Mouse (Mus musculus): Measurements from ENCODE around the gene Rab23. TPM values are rescaled to one million over a fixed set of nuclear protein-coding genes. Genes with fewer than 3 reads are reported as not detected.
"Not testable (repeated sequence)": the region's sequence is repeated elsewhere in the genome, so short reads cannot be mapped to it uniquely, and the experiment has no call there.

The Rab23 gene
- polyA plus RNA-seq, 1 experiment: 14.6 TPM

DNA sequence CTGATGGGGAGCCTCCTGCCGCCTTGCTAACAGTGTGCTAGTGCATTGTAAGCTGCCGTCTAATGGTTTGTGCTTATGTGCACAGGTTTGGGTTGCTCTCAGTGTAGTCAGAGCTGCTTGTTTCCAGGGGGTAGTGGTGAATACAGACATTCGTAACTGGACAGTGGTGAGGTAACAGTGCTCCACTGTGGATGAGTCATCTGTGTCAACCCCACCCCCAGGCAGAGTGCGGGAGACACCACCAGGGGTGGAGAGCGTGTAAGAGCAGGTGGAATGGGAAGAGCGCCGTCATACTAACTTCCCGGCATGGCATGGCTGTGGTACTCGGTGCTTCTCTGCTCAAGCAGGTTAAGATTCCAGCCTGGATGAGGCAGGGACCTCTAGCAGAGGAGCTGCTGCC is 13.4 kb downstream of the Rab23 start:
- DNase-seq (ENCODE audit: low spot score): no peak

DNA sequence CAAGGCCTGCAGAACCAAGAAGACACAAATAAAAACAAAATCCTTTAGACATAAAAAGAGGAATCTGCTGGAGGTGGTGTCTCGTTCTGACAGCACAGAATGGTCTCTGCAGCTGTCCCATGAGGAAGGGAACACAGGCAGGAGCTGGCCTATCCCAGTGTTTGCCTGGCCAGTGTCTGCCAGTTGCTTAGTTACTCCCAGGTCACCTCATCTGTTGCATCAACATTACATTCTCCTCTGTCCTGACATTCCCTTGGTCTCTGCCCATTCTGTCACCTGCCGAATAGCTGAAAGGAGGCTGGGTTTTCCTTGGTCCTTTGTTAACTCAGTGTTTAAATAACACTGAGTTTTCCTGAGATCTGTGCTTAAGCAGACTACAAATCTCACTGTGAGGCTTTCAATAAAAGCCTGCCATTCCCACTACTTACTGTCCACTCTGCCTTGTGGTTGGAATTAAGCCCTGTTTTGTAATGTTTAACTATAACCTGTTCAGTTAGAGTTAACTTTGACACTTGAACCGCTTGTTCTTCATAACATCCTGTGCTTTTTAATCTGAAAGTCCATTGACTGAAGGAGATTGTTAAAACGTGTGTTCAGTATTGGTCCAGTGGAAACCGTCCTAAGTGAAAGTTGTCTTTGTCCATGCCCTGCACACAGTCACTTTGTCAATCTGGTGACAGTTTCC is 14.5 kb downstream of the Rab23 start:
- no peak for DNase-seq (ENCODE audit: low spot score)

DNA sequence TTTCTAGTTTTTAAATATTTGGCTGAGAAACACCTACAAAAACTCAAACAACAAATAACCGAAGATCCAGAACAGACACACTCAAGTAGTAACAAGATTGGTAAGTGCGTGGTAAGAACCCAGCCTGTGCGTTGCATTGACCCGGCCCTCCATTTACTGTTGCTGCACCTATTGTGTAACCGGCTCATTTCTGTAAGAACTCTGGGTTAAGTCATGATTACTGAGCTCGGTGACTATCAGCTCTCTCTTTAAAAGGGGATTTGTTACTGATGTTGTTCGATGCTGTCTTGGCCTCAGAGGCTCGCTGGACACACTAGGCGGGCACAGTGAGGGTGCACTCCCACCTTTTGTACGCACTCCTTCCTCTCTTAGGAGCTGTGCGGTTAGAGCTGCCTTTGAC is 18.6 kb downstream of the Rab23 start:
- no peak for DNase-seq (ENCODE audit: low spot score)

DNA sequence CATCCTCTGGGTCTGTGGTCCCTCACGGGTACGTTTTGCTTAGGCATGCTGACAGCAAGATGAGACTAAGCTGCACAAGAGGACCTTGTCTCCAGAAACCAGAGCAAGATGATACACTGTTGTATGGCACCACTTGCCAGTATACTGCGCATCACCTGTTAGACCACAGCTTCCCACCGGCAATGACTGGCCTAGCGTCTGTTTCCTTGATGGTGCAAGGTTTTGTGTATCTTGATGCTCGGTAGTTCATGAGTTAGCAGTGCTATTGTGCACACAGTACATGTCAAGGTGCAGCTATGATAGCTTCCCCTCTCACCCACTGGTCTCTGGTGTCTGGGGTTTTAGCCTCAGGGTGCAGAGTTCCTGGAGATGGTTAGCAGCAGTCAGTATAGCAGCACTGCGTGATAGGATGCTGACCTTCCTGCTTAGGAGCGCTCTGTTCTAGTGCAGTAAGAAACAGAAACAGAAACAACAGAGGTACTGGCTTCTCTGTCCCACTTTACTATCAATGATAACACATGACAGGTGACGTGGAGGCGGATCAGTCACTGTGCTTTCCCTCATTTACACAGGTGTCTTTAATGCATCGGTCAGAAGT is 19.1 kb downstream of the Rab23 start:
- DNase-seq (ENCODE audit: low spot score): no peak

DNA sequence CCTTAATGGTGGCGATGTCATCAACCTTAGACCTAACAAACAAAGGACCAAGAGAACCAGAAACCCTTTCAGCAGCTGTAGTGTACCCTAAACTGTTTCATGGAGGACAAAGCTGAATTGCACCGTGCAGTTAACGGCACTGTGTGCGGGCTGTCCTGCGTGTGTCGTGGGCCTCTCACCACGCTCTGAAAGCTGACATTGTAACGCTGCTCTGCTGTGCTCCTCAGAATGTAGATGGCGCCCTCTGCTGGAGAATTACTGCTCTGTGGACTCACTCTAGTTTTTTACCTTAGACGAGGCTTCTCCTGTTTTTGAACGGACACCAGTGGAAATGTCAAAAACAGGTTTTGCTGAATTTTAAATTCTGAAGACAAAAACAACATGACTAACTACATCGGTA is 19.6 kb downstream of the Rab23 start:
- peak; percentile 45 for DNase-seq (ENCODE audit: low spot score)

DNA sequence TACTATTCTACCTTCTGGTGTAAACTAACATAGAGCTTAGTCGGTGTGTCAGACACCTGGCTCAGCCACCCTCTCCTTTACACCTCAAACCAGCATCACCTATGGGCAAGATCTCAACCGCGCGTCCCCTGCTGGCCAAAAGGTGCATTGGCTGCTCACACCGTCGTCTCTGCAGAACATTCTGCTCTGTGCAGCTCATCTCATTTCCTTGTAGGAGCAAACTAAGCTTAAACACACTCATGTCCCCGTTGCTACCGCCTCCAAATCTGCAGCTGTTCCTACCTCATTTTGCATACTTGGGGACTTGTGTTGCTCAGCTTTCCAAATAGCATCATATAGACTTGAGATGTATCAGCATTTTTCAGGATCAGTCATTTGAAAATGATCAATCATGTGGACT is 23.2 kb downstream of the Rab23 start:
- no peak for DNase-seq (ENCODE audit: low spot score)

DNA sequence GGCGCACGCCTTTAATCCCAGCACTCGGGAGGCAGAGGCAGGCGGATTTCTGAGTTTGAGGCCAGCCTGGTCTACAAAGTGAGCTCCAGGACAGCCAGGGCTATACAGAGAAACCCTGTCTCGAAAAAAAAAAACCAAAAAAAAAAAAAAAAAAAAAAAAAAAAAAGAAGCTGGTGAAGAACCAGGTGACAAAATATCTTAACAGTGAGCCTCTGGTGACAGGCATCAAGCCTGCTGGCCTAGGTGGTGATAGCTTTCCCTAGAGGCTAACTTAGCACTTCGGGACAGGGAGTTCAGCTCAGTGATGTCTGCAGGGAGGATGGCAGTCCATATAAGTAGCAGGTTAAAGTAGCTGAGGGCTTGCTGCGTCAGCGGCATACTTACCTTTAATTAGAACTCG is 25.1 kb downstream of the Rab23 start:
- not testable (repeated sequence) for DNase-seq (ENCODE audit: low spot score)

DNA sequence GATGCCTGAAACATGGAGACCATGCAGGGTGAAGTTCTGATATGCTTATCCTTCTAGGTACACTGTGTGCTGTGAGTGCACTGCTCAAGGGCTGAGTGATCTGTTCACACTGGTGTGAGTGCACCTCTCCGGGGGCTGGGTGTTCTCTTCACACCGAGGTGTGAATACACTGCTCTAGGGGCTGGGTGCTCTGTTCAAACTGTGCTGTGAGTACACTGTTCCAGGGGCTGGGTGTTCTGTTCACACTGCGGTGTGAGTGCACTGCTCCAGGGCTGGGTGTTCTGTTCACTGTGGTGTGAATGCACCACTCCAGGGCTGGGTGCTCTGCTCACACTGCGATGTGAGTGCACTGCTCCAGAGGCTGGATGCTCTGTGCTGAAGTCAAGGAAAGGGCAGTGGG is 26.2 kb downstream of the Rab23 start:
- DNase-seq (ENCODE audit: low spot score): no peak

DNA sequence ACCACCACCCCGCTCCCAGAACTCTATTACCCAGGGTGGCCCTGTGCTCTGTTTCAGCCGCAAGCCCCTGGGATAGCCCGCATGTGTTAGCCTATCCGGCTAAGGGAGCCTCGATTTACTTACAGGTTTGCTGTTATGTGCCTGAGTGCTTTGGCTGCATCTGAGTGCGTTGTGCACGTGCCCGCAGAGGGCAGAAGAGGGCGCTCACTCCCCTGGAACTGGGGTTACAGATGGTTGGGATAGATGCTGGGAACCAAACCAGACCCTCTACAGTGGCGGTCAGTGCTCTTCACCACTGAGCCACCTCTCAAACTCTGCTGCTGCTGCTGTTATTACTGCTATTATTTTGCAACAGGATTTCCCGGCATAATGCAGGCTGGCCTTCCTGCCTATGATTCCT is 29.4 kb downstream of the Rab23 start:
- no peak for DNase-seq (ENCODE audit: low spot score)

DNA sequence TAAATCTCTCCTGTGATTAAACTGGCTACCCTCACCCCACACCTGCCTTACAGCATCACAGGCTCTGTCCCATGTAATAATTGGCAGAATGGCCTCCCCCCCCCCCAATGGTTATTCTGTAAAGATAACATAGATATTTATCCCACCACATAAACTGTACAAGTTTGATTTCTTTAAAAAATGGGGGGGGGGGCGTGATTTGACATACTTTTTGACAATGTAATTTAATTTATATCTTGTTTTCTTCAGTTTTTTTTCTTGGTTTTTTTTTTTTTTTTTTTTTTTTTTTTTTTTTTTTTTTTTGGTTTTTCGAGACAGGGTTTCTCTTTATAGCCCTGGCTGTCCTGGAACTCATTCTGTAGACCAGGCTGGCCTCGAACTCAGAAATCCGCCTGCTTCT is 30.0 kb downstream of the Rab23 start:
- not testable (repeated sequence) for DNase-seq (ENCODE audit: low spot score)

DNA sequence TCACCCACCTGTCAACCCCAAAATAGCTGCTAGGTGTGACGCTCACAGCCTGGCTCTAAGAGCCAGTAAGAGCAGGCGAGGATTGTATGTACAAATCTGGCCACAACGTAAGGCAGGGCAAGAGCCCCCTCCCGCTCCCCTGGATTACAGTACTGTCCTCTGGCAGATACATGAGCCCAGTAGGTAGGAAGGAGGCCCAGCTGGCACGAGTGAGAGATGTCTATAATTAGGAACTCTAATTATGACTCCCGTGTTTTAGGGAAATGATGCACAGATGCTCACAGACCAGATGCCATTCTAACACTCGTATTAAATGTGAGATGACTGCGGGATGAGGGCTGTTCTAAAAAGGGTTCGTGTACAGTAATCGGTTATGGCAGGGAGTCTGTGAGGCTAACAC is 31.6 kb downstream of the Rab23 start:
- DNase-seq (ENCODE audit: low spot score): no peak

DNA sequence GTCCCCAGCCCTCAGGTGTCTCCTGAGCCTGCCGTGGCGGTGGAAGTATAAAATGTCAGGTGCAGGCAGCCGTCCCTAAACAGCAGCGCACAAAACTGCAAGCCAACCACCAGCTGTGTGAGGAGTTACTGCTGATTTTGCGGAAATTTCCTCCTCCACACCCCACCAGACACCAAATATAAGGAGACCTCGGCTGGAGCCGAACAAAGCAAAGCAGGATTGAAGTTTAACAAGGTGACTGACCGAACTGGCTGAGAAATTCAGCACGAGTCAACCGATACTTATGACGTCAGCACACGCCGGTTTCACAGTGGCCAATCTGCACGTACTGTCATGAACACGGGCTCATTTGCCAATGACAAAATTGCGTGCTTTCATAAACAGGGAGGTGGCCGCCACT is 34.4 kb downstream of the Rab23 start:
- DNase-seq (ENCODE audit: low spot score): no peak

DNA sequence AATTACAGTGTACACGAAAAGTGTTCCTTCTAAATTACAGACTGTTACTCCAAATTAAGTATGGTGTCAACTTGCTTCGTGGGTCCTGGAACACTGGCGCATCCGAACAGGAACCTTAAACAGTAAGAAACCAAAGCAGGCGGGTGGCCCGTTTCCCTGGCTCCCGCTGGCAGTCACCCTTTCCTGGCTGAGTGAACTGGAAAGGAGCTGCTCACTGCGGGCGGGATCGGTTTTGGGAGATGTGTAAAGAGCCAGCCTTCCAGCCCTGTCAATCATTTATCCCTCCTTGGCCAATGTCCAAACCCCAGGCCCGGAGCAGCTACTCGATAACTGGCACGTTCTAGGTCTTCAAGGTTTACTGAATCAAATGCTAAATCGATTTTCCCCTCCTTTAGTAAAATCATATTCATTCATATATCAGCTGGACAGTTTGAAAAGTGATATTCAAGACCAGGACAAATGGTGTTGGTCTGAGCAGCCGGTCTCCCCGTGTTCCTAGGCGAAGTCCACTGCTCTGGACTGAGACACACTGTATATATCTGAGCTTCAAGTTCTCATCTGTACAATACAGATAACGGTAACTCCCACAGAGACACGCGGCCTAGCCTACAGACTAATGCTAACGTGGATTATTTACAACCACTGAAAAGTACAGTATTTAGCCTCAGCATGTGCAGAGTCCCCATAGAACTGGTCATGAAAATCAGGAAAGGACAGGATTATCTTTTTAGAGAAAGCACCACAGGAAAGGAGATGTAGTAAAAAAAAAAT is 35.5 kb downstream of the Rab23 start:
- no peak for DNase-seq (ENCODE audit: low spot score)

DNA sequence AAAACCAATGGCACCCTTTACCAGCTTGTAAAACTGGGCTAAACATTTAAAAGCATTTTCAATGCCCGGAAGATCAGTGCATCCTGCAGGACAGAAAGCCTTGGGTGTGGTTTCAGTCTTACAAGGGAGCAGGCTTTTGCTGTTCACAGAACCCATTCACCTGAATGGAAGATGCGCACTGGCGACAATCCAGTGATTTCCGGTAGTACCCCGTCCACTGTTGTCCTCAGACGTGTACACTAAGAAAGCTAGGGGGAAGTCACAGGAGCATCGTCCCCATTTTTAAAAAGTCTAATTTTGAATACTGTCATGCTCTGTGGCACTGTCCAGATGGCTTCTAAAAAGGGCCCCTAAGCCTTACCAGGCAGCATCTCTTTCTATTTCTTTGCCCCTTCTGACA is 36.1 kb downstream of the Rab23 start:
- no peak for DNase-seq (ENCODE audit: low spot score)

DNA sequence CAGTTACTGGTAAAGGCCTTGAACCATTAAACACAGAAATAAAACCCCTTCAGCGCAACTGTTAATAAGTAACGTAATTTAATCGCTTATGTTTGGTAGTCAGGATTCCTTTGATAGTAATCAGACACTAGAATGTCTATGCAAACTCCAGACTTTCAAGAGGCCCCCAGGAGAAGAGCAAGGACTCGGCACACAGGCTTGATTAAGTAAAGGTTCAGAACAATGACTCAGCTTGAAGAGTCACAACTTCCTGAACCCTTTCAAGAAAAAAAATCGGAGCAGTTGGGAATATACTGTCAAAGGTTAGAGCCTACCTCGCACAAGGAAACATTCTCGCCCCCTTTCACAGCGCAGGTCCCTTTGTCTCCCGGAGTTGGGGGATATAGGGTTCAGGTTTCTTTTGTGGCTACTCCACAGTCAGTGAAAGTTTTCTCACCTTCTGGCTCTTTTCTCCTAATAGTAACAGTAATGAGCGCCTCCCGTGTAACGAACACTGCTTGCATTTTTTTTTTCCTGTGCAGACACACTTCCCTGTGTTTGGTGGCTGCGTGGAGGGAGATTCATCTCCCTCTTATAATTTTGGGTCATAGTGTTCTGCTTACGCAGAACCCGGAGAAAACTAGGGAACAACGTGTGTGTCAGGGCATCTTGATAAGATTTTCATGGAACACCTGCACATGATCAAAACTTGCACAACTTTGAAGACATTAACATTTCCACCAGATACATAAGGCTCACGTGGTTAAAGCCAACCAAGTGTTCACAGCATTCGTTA is 36.8 kb downstream of the Rab23 start:
- DNase-seq (ENCODE audit: low spot score): no peak

DNA sequence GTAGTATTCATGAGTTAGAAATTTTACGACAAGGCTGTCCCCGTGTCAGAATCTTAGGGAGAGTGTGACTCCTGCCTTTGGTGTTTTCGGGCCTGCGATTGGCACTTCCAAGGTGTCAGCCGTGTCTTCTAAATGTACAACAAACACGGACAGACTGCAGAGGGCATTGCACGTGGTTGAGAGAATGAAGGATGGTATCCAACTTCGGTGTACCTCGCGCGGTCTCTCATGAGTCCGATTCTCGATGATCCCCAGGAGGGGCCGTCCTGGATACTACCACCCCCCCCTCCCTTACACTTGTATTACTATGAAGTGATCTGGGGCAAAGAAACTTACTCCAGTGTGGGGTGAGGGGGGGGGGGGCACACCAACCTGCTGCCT is 37.3 kb downstream of the Rab23 start:
- DNase-seq (ENCODE audit: low spot score): no peak

DNA sequence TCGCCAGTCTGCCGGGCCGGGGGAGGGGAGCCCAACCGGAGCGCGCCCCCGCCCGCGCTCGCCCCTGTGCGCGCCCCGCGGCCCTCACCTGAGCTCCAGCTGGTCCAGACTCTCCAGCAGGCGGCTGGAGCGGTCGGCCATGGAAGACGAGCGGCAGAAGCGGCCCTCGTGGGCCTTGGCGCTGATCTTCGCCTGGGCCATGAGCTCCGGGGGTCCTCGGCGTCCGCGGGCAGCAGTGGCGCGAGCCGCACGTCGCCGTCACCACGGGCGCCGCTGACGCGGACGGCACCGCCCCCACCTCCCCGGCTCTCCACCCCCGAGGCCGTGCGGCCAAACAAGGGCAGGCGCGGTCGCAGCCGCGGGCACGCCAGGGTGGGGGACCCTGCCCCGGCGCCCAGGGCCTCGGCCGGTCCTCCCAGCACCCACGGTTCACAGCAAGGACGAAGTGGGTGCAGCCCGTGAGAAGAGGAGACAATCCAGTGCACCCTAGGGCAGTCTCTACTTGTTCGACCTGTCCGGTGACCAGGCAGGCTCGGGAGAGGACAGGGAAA is 37.9 kb downstream of the Rab23 start, which contains the start of gene Bag2:
Gene Bag2, minus strand, starts transcription at position 305 of the 551 bp plus-strand sequence.
- DNase-seq (ENCODE audit: low spot score): peak; percentile 80

DNA sequence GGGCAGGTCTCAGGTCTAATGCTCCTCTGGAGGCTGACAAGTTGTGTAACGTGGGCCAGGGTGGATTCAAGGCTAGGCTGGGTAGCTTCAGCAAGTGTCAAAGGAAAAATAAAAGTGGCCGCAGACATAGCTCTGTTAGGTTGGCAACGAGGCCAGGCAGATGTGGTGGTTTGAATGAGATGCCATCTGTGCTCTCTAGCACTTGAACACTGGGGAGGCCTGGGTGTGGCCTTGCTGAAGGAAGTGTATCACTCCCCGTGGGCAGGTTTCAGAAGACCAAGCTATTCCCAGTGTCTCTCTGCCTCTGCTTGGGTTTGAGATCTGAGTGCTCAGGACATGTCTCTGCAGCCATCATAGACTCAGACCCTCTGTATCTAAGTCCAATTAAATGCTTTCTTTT is 38.8 kb downstream of the Rab23 start:
- no peak for DNase-seq (ENCODE audit: low spot score)

DNA sequence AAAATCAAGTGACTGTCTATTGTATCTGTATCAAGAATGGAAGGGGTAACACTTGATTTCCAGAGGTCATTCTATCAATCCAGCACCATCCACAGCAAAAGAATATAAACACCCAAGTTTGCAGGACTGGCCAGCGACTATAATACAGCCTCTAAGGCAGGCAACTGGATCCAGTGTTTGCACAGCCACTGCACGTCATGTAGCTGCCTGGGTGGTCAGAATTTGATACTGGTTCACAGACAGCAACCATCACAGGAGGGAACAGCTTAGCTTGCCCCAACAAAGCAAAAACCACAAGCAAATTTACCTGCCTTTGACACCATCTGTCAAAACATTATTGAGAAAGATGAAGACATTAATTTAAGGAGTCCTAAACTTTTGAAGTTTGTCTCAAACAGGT is 44.1 kb downstream of the Rab23 start:
- DNase-seq (ENCODE audit: low spot score): no peak

DNA sequence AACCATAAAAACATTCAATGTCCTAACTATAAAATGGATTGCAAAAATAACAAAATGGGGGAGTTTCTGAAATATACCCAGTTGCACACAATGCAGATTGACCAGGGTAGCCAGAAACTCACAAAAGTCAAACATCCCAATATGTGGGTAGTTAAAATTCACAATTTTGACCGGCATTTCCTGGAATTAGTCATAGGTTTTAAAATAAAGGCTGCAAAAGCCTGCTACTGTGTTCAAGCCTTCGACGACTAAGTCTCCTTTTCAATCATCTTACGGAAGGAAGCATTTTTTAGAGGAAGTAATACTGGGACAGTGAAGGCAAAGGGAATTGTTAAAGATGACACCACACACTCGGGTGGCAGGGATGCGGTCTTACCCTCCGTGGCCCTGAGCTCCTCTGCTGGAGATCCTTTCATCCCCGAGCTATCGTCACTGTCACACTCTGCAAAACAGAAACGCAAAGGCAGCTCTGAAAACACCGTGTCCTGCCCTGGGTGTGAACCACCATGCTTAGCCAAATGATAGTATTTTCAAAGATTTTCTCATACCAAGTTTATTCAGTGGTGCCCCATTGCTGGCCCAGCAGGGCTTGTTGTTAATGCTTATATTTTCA is 45.9 kb downstream of the Rab23 start:
- no peak for DNase-seq (ENCODE audit: low spot score)

Data from urinary bladder, adult 2 months (tissue).